Mouse (Mus musculus) v-Abl transformed pro-B cells (cell line): ENCODE results near the gene Hist1h4f.

ENCODE experiments used
- in situ Hi-C, 2 experiments: fragments of 400-800 bp; cut with MboI; formaldehyde crosslinking; loops; one replicate each; pipeline ENCODE4 v1.15.1; 2025; ENCODE audit not compliant: unreplicated experiment in 2 of 2

The Hist1h4f gene

GRCm38 (mm10) chr13:23581408-23582218 is 30.2 kb upstream of the Hist1h4f start, which contains the start of gene Hist1h4d:
TSS of gene Hist1h4d (plus strand) at chr13:23581598.
- in situ Hi-C loops: loop anchor here (25.0 kb wide), 2 partner anchors 331 to 1794 kb away; partner anchors contain the start of genes Hist1h1b (in 1 of the 2), Hist1h2an (in 1 of the 2), Hist1h2bp (in 1 of the 2) and Hist1h3i (in 1 of the 2)

- in situ Hi-C loops: loop anchor here (25.0 kb wide), 2 partner anchors 334 to 1791 kb away; partner anchors contain the start of genes Hist1h1b (in 1 of the 2), Hist1h2an (in 1 of the 2), Hist1h2bp (in 1 of the 2) and Hist1h3i (in 1 of the 2)
Observed at GRCm38 (mm10) chr13:23577835-23578234, 26.4 kb upstream of the Hist1h4f start.

GRCm38 (mm10) chr13:23576906-23577639 is 25.6 kb upstream of the Hist1h4f start:
- in situ Hi-C loops: loop anchor here (25.0 kb wide), 2 partner anchors 335 to 1790 kb away; partner anchors contain the start of genes Hist1h1b (in 1 of the 2), Hist1h2an (in 1 of the 2), Hist1h2bp (in 1 of the 2) and Hist1h3i (in 1 of the 2)

GRCm38 (mm10) chr13:23576351-23576881 is 25.0 kb upstream of the Hist1h4f start:
- in situ Hi-C loops: loop anchor here (25.0 kb wide), 2 partner anchors 336 to 1789 kb away; partner anchors contain the start of genes Hist1h1b (in 1 of the 2), Hist1h2an (in 1 of the 2), Hist1h2bp (in 1 of the 2) and Hist1h3i (in 1 of the 2)

- in situ Hi-C loops: loop anchor here (25.0 kb wide), 2 partner anchors 336 to 1789 kb away; partner anchors contain the start of genes Hist1h1b (in 1 of the 2), Hist1h2an (in 1 of the 2), Hist1h2bp (in 1 of the 2) and Hist1h3i (in 1 of the 2)
Observed at GRCm38 (mm10) chr13:23575864-23576313, 24.4 kb upstream of the Hist1h4f start.

- in situ Hi-C loops: loop anchor here (25.0 kb wide), 2 partner anchors 337 to 1788 kb away; partner anchors contain the start of genes Hist1h1b (in 1 of the 2), Hist1h2an (in 1 of the 2), Hist1h2bp (in 1 of the 2) and Hist1h3i (in 1 of the 2)
Observed at GRCm38 (mm10) chr13:23575271-23575851, 23.9 kb upstream of the Hist1h4f start, which contains the start of gene Hist1h3d. TSS of gene Hist1h3d (plus strand) at chr13:23575763.

- in situ Hi-C loops: loop anchor here (25.0 kb wide), 3 partner anchors 338 to 1787 kb away; partner anchors contain the start of genes Hist1h1b (in 1 of the 2), Hist1h2an (in 1 of the 2), Hist1h2bp (in 1 of the 2) and Hist1h3i (in 1 of the 2)
Observed at GRCm38 (mm10) chr13:23574546-23575170, 23.2 kb upstream of the Hist1h4f start.

GRCm38 (mm10) chr13:23573898-23574524 is 22.6 kb upstream of the Hist1h4f start, which contains the start of the genes Hist1h2bf and Hist1h2ad:
TSS of gene Hist1h2bf (minus strand) at chr13:23574196.
TSS of gene Hist1h2ad (plus strand) at chr13:23574381.
- in situ Hi-C loops: loop anchor here in 1 of 2 experiments (25.0 kb wide), 1 partner anchor 838 kb away; no protein-coding TSS in a partner anchor

GRCm38 (mm10) chr13:23573034-23573897 is 21.8 kb upstream of the Hist1h4f start:
- in situ Hi-C loops: loop anchor here in 1 of 2 experiments (25.0 kb wide), 1 partner anchor 839 kb away; no protein-coding TSS in a partner anchor

GRCm38 (mm10) chr13:23572218-23573033 is 21.0 kb upstream of the Hist1h4f start:
- in situ Hi-C loops: loop anchor here in 1 of 2 experiments (25.0 kb wide), 1 partner anchor 840 kb away; no protein-coding TSS in a partner anchor

GRCm38 (mm10) chr13:23571504-23572217 is 20.2 kb upstream of the Hist1h4f start:
- in situ Hi-C loops: loop anchor here in 1 of 2 experiments (25.0 kb wide), 1 partner anchor 841 kb away; no protein-coding TSS in a partner anchor

- in situ Hi-C loops: loop anchor here in 1 of 2 experiments (25.0 kb wide), 1 partner anchor 841 kb away; no protein-coding TSS in a partner anchor
Observed at GRCm38 (mm10) chr13:23571022-23571503, 19.6 kb upstream of the Hist1h4f start, which contains the start of the genes Hist1h2ae and Hist1h2bg. TSS of gene Hist1h2ae (minus strand) at chr13:23571220. TSS of gene Hist1h2bg (plus strand) at chr13:23571396.

GRCm38 (mm10) chr13:23570261-23571021 is 19.0 kb upstream of the Hist1h4f start:
- in situ Hi-C loops: loop anchor here in 1 of 2 experiments (25.0 kb wide), 1 partner anchor 842 kb away; no protein-coding TSS in a partner anchor

GRCm38 (mm10) chr13:23564482-23564881 is 13.0 kb upstream of the Hist1h4f start:
- in situ Hi-C loops: loop anchor here in 1 of 2 experiments (25.0 kb wide), 1 partner anchor 848 kb away; no protein-coding TSS in a partner anchor
